Mouse (Mus musculus): ENCODE measurements around the gene Fstl1.

Gene Fstl1

GRCm38 (mm10) chr16:37824778-37825505 is 48.3 kb downstream of the Fstl1 start:
- no peak for DNase-seq (ENCODE audit: low spot score)

GRCm38 (mm10) chr16:37826286-37826685 is 49.6 kb downstream of the Fstl1 start:
- DNase-seq (ENCODE audit: low spot score) = no peak

- no peak for DNase-seq (ENCODE audit: low spot score)
These were observed 54.4 kb downstream of the Fstl1 start for GRCm38 (mm10) chr16:37831041-37831440.

- DNase-seq (ENCODE audit: low spot score) = no peak
These were observed 60.9 kb downstream of the Fstl1 start for GRCm38 (mm10) chr16:37837571-37837970.

GRCm38 (mm10) chr16:37842439-37842838 is 65.8 kb downstream of the Fstl1 start:
- no peak for DNase-seq (ENCODE audit: low spot score)

GRCm38 (mm10) chr16:37843740-37844139 is 67.1 kb downstream of the Fstl1 start:
- DNase-seq (ENCODE audit: low spot score) = no peak

GRCm38 (mm10) chr16:37845202-37845925 is 68.7 kb downstream of the Fstl1 start:
- DNase-seq (ENCODE audit: low spot score) = no peak

- DNase-seq (ENCODE audit: low spot score) = no peak
These were observed 70.4 kb downstream of the Fstl1 start for GRCm38 (mm10) chr16:37847081-37847480.

GRCm38 (mm10) chr16:37851366-37851765 is 74.7 kb downstream of the Fstl1 start:
- DNase-seq (ENCODE audit: low spot score) = no peak

- no peak for DNase-seq (ENCODE audit: low spot score)
These were observed 76.6 kb downstream of the Fstl1 start for GRCm38 (mm10) chr16:37853279-37853678.

GRCm38 (mm10) chr16:37854054-37854453 is 77.4 kb downstream of the Fstl1 start:
- DNase-seq (ENCODE audit: low spot score) = no peak

- DNase-seq (ENCODE audit: low spot score) = no peak
These were observed 77.9 kb downstream of the Fstl1 start for GRCm38 (mm10) chr16:37854593-37854992.

GRCm38 (mm10) chr16:37855583-37855982 is 78.9 kb downstream of the Fstl1 start:
- no peak for DNase-seq (ENCODE audit: low spot score)

GRCm38 (mm10) chr16:37856327-37856726 is 79.7 kb downstream of the Fstl1 start:
- DNase-seq (ENCODE audit: low spot score) = no peak

- DNase-seq (ENCODE audit: low spot score) = no peak
These were observed 80.8 kb downstream of the Fstl1 start for GRCm38 (mm10) chr16:37857495-37857894.

GRCm38 (mm10) chr16:37860213-37860612 is 83.5 kb downstream of the Fstl1 start:
- DNase-seq (ENCODE audit: low spot score) = no peak

- no peak for DNase-seq (ENCODE audit: low spot score)
These were observed 84.4 kb downstream of the Fstl1 start, which contains the start of gene Gm36028 for GRCm38 (mm10) chr16:37861029-37861428. Gm36028 (minus strand) TSS chr16:37861146.

- no peak for DNase-seq (ENCODE audit: low spot score)
These were observed 87.2 kb downstream of the Fstl1 start for GRCm38 (mm10) chr16:37863876-37864275.

- no peak for DNase-seq (ENCODE audit: low spot score)
These were observed 89.2 kb downstream of the Fstl1 start for GRCm38 (mm10) chr16:37865841-37866240.

GRCm38 (mm10) chr16:37867791-37868505 is 91.3 kb downstream of the Fstl1 start, which contains the start of gene Lrrc58:
Lrrc58 (plus strand) TSS chr16:37868389.
- DNase-seq (ENCODE audit: low spot score) = peak; percentile 90

- peak; percentile 74 for DNase-seq (ENCODE audit: low spot score)
These were observed 92.1 kb downstream of the Fstl1 start for GRCm38 (mm10) chr16:37868506-37869469.

Data from testis, postnatal 10 days (tissue).